Mouse (Mus musculus) lung, adult 2 months (tissue): Measurements from ENCODE around the gene Wrap73. TPM values are rescaled to one million over a fixed set of nuclear protein-coding genes. Genes with fewer than 3 reads are reported as not detected.

ENCODE experiments used
- DNase-seq: peaks from one replicate; pipeline ENCODE4 v3.0.0; 2022
- H3K4me1 ChIP-seq: fragments of 200-500 bp; 2 replicates; pipeline ENCODE4 v1.6.1; 2011; ENCODE audit warnings: low read length; ENCODE audit not compliant: control insufficient read depth, insufficient read depth
- H3K4me3 ChIP-seq: fragments of 200-500 bp; replicated peaks from 2 replicates; pipeline ENCODE3; 2011; ENCODE audit warnings: low read depth, mild to moderate bottlenecking, control low read depth, low read length; ENCODE audit errors: extremely low read depth
- CTCF ChIP-seq: fragments of 200-500 bp; IDR thresholded peaks from 2 replicates; pipeline ENCODE4 v1.5.1; 2011; ENCODE audit warnings: mild to moderate bottlenecking, low read length, control low read depth; ENCODE audit not compliant: insufficient read depth
- POLR2A ChIP-seq: fragments of 200-500 bp; IDR thresholded peaks from 2 replicates; pipeline ENCODE4 v1.6.1; 2011; ENCODE audit warnings: low read depth, mild to moderate bottlenecking, control low read depth, low read length, borderline replicate concordance; ENCODE audit errors: extremely low read depth
- whole genome bisulfite sequencing: fragments of 180-500 bp; shearing (Covaris S2); methylation state at CpG from one replicate; pipeline ENCODE4 v1.1.7; 2018; 5-methylcytosine and 5-hydroxymethylcytosine counted together
- polyA plus RNA-seq: library from polyadenylated mRNA; depleted of rRNA; stranded (reverse); fragments of >200 nt; gene quantifications from 2 replicates; pipeline ENCODE4 v1.2.3, GENCODE M21; 2012

The Wrap73 gene
- polyA plus RNA-seq, 1 experiment = 20.3 TPM

DNA sequence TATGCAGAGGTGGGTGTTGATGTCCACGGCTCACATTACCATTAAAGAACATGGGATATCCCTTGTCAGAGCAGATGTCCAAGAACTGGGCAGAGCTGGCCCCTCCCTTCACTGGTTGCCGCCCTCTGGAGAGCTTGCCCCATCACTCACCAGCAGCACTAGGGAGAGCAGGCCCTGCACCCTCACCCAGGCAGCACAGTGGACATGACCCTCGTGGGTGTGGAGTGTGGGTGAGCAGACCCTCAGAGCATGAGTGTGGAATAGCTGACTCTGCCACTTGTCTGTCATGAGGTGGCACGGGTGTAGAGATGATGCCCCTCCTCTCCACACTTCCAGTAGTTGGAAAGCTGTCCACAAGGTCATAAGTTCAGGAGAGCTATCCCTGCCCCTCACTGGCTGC is 7.4 kb upstream of the Wrap73 start:
- no peaks in the 10 kb centered on the region for H3K4me1 ChIP-seq
- 55% methylated on average over 4 of the region's 4 CpGs for WGBS
- no peak for TF ChIP-seq CTCF
- TF ChIP-seq POLR2A = no peak
- no peak for DNase-seq
- no peak overlapping the region for H3K4me3 ChIP-seq

- no peak for TF ChIP-seq POLR2A
- no peak for TF ChIP-seq CTCF
- WGBS = 56% methylated on average over 5 of the region's 5 CpGs
- DNase-seq = no peak
- peaks cover 7% of the 10 kb centered on the region; the same call in 1 of the 2 replicates for H3K4me1 ChIP-seq
- H3K4me3 ChIP-seq = no peak overlapping the region
Measured at GRCm38 (mm10) chr4:154137139-154137538, 5.0 kb upstream of the Wrap73 start.

GRCm38 (mm10) chr4:154139671-154140181 is 2.4 kb upstream of the Wrap73 start:
- under 1% methylated on average over 57 of the region's 59 CpGs for WGBS
- TF ChIP-seq POLR2A = no peak
- TF ChIP-seq CTCF = no peak

GRCm38 (mm10) chr4:154140182-154140212 is 2.2 kb upstream of the Wrap73 start, which contains the start of gene Trp73:
Gene Trp73, minus strand, starts transcription at chr4:154140208.
- H3K4me1 ChIP-seq = peaks cover 11% of the 10 kb centered on the region
- peak within 1 kb of the TSS; percentile 50 for H3K4me3 ChIP-seq
- 0% methylated on average over 4 of the region's 4 CpGs for WGBS
- no peak for DNase-seq
- no peak for TF ChIP-seq CTCF
- no peak for TF ChIP-seq POLR2A

More at GRCm38 (mm10) chr4:154139671-154140181, 2.4 kb upstream of the Wrap73 start:
- peak; percentile 12 for DNase-seq
- Histone ChIP-seq H3K4me1 (peaks cover 11% of the 10 kb centered on the region), H3K4me3 (peak overlapping the region; percentile 50)

GRCm38 (mm10) chr4:154140213-154141008 is 1.8 kb upstream of the Wrap73 start:
- no peak for TF ChIP-seq POLR2A
- no peak for TF ChIP-seq CTCF
- 4% methylated on average over 46 of the region's 46 CpGs for WGBS
- H3K4me3 ChIP-seq = peak overlapping the region; percentile 50
- peak; percentile 33 for DNase-seq
- peaks cover 11% of the 10 kb centered on the region for H3K4me1 ChIP-seq

DNA sequence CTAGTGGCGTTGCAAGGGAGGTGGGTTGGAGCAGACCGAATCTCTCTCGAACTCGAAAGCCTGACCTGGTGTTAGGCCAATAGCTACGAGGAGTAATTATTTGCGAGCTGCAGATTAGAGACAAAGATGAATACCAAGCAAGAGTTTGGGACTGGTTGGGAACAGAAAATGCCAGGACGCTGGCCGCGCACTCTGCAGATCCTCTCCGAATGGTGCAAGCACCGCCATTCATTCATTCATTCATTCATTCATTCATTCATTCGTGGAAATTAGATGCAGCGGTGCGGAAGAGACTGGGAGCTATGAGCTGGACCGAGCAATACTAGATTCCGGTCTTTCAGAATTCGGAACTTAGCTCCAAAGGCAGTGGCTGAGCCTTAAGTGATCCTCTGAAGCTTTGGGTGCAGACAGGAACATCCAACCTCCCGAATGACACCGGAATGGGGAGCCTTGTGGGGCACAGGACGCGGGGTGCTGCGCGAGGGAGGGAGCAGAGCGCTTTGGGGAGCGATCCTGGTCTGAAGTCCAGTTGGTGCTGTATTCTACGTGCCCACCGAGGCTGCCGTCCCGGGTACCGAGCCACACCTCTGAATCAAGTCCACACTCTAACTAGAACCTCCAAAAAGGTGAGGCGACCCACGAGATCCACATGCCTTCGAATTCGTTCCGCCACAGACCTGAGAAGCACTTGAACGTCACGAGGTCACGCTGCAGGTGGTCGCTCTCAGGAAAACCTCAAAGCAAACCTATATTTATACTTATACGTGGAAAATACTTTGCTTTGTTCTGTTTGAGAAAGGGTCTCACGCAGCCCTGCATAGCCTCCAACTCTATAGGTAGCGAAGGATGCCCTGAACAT is 934 bp upstream of the Wrap73 start:
- Histone ChIP-seq H3K4me3 (no peak overlapping the region), H3K4me1 (peaks cover 11% of the 10 kb centered on the region)
- peak; percentile 19 for DNase-seq
- 3% methylated on average over 42 of the region's 42 CpGs for WGBS
- TF ChIP-seq CTCF = no peak
- TF ChIP-seq POLR2A = no peak

GRCm38 (mm10) chr4:154144712-154145111 is 2.5 kb downstream of the Wrap73 start:
- peaks cover 11% of the 10 kb centered on the region for H3K4me1 ChIP-seq
- TF ChIP-seq CTCF (no peak), POLR2A (no peak)
- DNase-seq = no peak
- WGBS = 76% methylated on average over 3 of the region's 3 CpGs
- no peak overlapping the region for H3K4me3 ChIP-seq

DNA sequence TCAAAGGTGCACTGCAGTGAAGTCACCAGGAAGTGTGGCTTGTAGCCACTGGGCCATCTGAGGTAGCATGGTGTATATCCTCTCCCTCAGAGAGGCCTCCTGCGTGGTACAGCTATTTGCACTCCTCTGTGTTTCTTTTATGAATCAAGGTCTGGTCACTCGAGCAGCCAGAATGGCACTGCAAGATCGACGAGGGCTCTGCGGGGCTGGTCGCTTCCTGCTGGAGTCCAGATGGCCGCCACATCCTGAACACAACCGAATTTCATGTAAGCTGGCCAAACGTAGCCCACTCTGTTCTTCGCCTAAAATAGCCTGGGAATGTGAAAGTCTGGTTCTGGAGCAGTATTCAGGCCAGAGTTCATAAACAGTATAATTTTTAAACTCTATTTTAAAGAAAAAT is 4.2 kb downstream of the Wrap73 start:
- TF ChIP-seq POLR2A = no peak
- H3K4me1 ChIP-seq = peaks cover 4% of the 10 kb centered on the region; the same call in 1 of the 2 replicates
- no peak for DNase-seq
- WGBS = 74% methylated on average over 10 of the region's 10 CpGs
- no peak overlapping the region for H3K4me3 ChIP-seq

DNA sequence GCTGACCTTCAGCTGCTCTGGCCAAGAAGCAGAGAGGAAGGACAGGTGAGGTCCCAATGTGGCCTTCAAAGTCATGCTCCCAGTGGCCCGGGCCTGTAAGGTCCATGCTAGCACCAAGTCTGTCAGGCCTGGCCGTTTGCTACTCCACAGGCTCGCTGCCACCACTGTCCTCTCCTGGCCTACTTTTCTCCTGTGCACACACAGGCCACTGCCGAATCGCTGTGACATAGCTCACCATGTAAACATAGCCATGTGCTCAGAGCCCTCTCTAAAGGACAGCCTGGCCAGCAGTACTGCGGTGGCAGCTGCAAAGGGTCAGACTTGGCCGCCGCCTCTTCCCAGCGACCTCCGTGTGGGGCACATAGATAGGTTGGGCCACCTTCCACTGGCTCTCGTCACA is 11.9 kb downstream of the Wrap73 start:
- TF ChIP-seq CTCF = no peak
- DNase-seq = no peak
- WGBS = 72% methylated on average over 11 of the region's 11 CpGs

GRCm38 (mm10) chr4:154156050-154156449 is 13.9 kb downstream of the Wrap73 start:
- DNase-seq = no peak
- Histone ChIP-seq H3K4me1 (peaks cover 10% of the 10 kb centered on the region), H3K4me3 (no peak overlapping the region)
- WGBS = 71% methylated on average over 7 of the region's 7 CpGs
- peak; percentile 23; the same call in 1 of the 2 replicates for TF ChIP-seq POLR2A
- no peak for TF ChIP-seq CTCF

More for the DNA sequence above, 11.9 kb downstream of the Wrap73 start:
- H3K4me1 ChIP-seq = peaks cover 4% of the 10 kb centered on the region
- no peak overlapping the region for H3K4me3 ChIP-seq
